Comparison of ENCODE assay signal across 9 mouse cellular contexts in the genomic region with DNA sequence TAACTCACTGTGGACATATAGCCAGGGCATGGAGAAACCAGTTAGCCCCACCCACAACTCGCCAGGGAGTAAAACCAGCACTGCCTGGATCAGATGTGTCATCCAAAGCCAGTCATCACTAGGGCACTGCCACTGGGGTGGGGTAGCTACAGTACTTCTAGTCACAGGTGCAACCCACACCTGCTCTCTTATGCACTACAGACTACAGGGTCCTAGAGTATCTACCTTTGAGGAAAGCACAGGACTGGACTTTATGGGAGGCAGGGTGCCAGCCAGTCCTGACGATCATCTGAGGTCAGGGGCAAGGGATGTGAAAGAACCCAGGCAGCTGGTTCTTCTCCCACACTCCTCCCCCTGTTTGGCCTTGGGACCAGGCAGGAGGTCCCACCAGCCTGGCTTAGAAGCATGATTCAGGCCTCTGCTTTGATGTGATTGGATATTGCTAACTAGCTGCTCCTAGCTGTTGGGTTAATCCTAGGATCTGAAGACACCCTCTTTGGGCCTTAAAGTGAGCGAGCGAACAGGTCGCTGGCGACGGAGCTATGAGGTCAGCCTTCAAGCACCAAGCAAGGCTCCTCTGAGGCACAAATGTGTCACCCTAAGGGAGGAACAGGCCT. TPM values are rescaled to one million over a fixed set of nuclear protein-coding genes. Genes with fewer than 3 reads are reported as not detected.
DNase-seq lines count a peak whose midpoint lies in the region; ATAC-seq and TF ChIP-seq lines count a peak whose summit lies in the region.
"Had no signal": no experiment of that assay in that cellular context is flagged by ENCODE, and none has a peak within 500 bp of the region (broad histone marks: within the 10 kb centered on the region; RNA-seq: fewer than 3 reads in every experiment).

No protein-coding gene starts in this region.

- no peaks in the 10 kb centered on the region for H3K9me3 ChIP-seq in ES-E14 (ENCODE audit: control insufficient read depth, insufficient read depth, low read depth, low read length)
- no peaks in the 10 kb centered on the region for H3K9me3 ChIP-seq in embryonic facial prominence, embryonic 11.5 days (replicated peaks; ENCODE audit: control insufficient read depth, low read length)
- H3K9me3 ChIP-seq in heart, embryonic 15.5 days (replicated peaks) = no peaks in the 10 kb centered on the region
- H3K9me3 ChIP-seq in limb, embryonic 10.5 days (replicated peaks) = no peaks in the 10 kb centered on the region

- in situ Hi-C loops in ES-E14 (cut with MboI; ENCODE audit: low sequenced_read_pairs in 2 of 2, unreplicated experiment in 2 of 2) = no loop called here

- peaks cover 3 to 7% of the 10 kb centered on the region in 2 experiments; a peak in 2 of 4 replicates for H3K4me1 ChIP-seq in ES-E14 (ENCODE audit: control insufficient read depth in 2 of 2, insufficient read depth in 2 of 2, low read length in 2 of 2, poor library complexity in 1 of 2)
- no peaks in the 10 kb centered on the region for H3K4me1 ChIP-seq in embryonic facial prominence, embryonic 11.5 days (ENCODE audit: control insufficient read depth, insufficient read depth, low read length)
- H3K4me1 ChIP-seq in heart, embryonic 15.5 days (replicated peaks) = peaks cover 33% of the 10 kb centered on the region
- H3K4me1 ChIP-seq in limb, embryonic 10.5 days = peaks cover 26% of the 10 kb centered on the region

- H3K27ac ChIP-seq in ES-E14 (ENCODE audit: insufficient read depth, low read depth, low read length, poor library complexity, severe bottlenecking) = no peak overlapping the region
- no peak overlapping the region for H3K27ac ChIP-seq in embryonic facial prominence, embryonic 11.5 days (replicated peaks; ENCODE audit: low read depth, low read length)
- peak overlapping the region; percentile 49; the same call in 1 of the 2 replicates for H3K27ac ChIP-seq in heart, embryonic 15.5 days
- H3K27ac ChIP-seq in limb, embryonic 10.5 days = peak overlapping the region; percentile 78

- H3K36me3 ChIP-seq in ES-E14 (ENCODE audit: control insufficient read depth, insufficient read depth, low read length, poor library complexity, severe bottlenecking) = peaks cover 8% of the 10 kb centered on the region; the same call in 1 of the 2 replicates
- H3K36me3 ChIP-seq in embryonic facial prominence, embryonic 11.5 days (replicated peaks; ENCODE audit: control insufficient read depth, insufficient read depth, low read depth, low read length) = no peaks in the 10 kb centered on the region; the same call in 1 of the 2 replicates
- peaks cover 11% of the 10 kb centered on the region for H3K36me3 ChIP-seq in heart, embryonic 15.5 days
- H3K36me3 ChIP-seq in limb, embryonic 10.5 days = peaks cover 33% of the 10 kb centered on the region

- H3K4me2 ChIP-seq in embryonic facial prominence, embryonic 11.5 days (ENCODE audit: low read depth, low read length) = peak overlapping the region; percentile 71
- H3K4me2 ChIP-seq in heart, embryonic 15.5 days = peak overlapping the region; percentile 78

- DNase-seq in 3134 (ENCODE audit: extremely low read depth, insufficient read length, low spot score) (peak; percentile 49), ES-E14 (ENCODE audit: low read depth, low spot score) (no peak)
- peak; percentile 17 for DNase-seq in embryonic facial prominence, embryonic 11.5 days (ENCODE audit: low spot score)
- no peak for DNase-seq in limb, embryonic 10.5 days (ENCODE audit: low spot score)
- peak; percentile 20 for DNase-seq in mesoderm, embryonic 11.5 days (ENCODE audit: low read depth, low spot score)
- DNase-seq in urinary bladder, postnatal 25 days (ENCODE audit: low spot score) = peak; percentile 45
- no peak for DNase-seq in layer of hippocampus, postnatal 14 days (ENCODE audit: low spot score in 2 of 2)

- no peaks in the 10 kb centered on the region for H3K27me3 ChIP-seq in embryonic facial prominence, embryonic 11.5 days (ENCODE audit: control insufficient read depth, insufficient read depth, low read length)
- no peaks in the 10 kb centered on the region for H3K27me3 ChIP-seq in heart, embryonic 15.5 days
- H3K27me3 ChIP-seq in limb, embryonic 10.5 days (ENCODE audit: low read depth, poor library complexity, severe bottlenecking) = no peaks in the 10 kb centered on the region

- 19% methylated on average over 7 of the region's 7 CpGs for WGBS in embryonic facial prominence, embryonic 11.5 days
- 9% methylated on average over 7 of the region's 7 CpGs for WGBS in heart, embryonic 15.5 days
- WGBS in limb, embryonic 10.5 days = 17% methylated on average over 7 of the region's 7 CpGs

- H3K4me3 ChIP-seq in ES-E14 (ENCODE audit: insufficient read depth in 1 of 2, low read depth in 1 of 2, low read length in 2 of 2, poor library complexity in 1 of 2, severe bottlenecking in 1 of 2) = peak overlapping the region; percentile 58 to 63
- peak overlapping the region; percentile 45 for H3K4me3 ChIP-seq in embryonic facial prominence, embryonic 11.5 days (ENCODE audit: low read depth, low read length)
- H3K4me3 ChIP-seq in heart, embryonic 15.5 days = peak overlapping the region; percentile 68
- peak overlapping the region; percentile 54 for H3K4me3 ChIP-seq in limb, embryonic 10.5 days

- H3K9ac ChIP-seq in ES-E14 (ENCODE audit: insufficient read depth, low read depth, low read length, poor library complexity, severe bottlenecking) = peak overlapping the region; percentile 67
- H3K9ac ChIP-seq in embryonic facial prominence, embryonic 11.5 days (replicated peaks; ENCODE audit: low read length) = peak overlapping the region; percentile 65
- H3K9ac ChIP-seq in heart, embryonic 15.5 days = peak overlapping the region; percentile 73

- no peak for ATAC-seq in embryonic facial prominence, embryonic 11.5 days (replicated peaks; ENCODE audit: insufficient number of reproducible peaks, low FRiP score, low TSS enrichment, low read depth)
- ATAC-seq in heart, embryonic 15.5 days (replicated peaks; ENCODE audit: insufficient number of reproducible peaks, insufficient read depth, low FRiP score, low read depth) = no peak

TF ChIP-seq in ES-E14, 5 proteins besides CTCF, POLR2A, EP300 and RAD21:
- TF ChIP-seq CHD2 (IDR thresholded peaks at IDR 0.05; ENCODE audit: low read depth, low read length) (no peak), ZNF384 (IDR thresholded peaks at IDR 0.05; ENCODE audit: low read depth, low read length) (no peak), MAFK (IDR thresholded peaks at IDR 0.05; ENCODE audit: insufficient read depth, low read depth, low read length) (no peak), HCFC1 (IDR thresholded peaks at IDR 0.05; ENCODE audit: borderline replicate concordance, insufficient read depth, low read length) (no peak), ZC3H11A (IDR thresholded peaks at IDR 0.05; ENCODE audit: borderline replicate concordance, low read depth, low read length) (no peak)

RNA-seq across cellular contexts. Expression of gene Rnh1, which starts 4.6 kb away (rescaled TPM):
- total RNA-seq in ES-E14 (2012; rRNA removed) = 61.9 and 70.3 TPM in 2 replicates
- 82.0 and 93.5 TPM in 2 replicates for polyA plus RNA-seq in embryonic facial prominence, embryonic 11.5 days (2014; fragmentation: Nextera tagmentation; extraction: Ambion mirVana)
- polyA plus RNA-seq in heart, embryonic 15.5 days (2015; fragmentation: Nextera tagmentation; extraction: Ambion mirVana) = 86.6 and 111 TPM in 2 replicates
- polyA plus RNA-seq in limb, embryonic 10.5 days (2016; fragmentation: Nextera tagmentation; extraction: Ambion mirVana) = 67.7 and 85.0 TPM in 2 replicates
- total RNA-seq in layer of hippocampus, postnatal 14 days (2021) = 10 to 100 TPM; 26.8 to 34.3 TPM

RNA-seq across cellular contexts. Expression of gene Hras, which starts 25.8 kb away (rescaled TPM):
- total RNA-seq in ES-E14 (2012; rRNA removed) = 130 and 133 TPM in 2 replicates
- 91.4 and 91.7 TPM in 2 replicates for polyA plus RNA-seq in embryonic facial prominence, embryonic 11.5 days (2014; fragmentation: Nextera tagmentation; extraction: Ambion mirVana)
- polyA plus RNA-seq in heart, embryonic 15.5 days (2015; fragmentation: Nextera tagmentation; extraction: Ambion mirVana) = 74.4 and 92.5 TPM in 2 replicates
- polyA plus RNA-seq in limb, embryonic 10.5 days (2016; fragmentation: Nextera tagmentation; extraction: Ambion mirVana) = 101 and 104 TPM in 2 replicates
- 100 to 1,000 TPM; 204 to 208 TPM for total RNA-seq in layer of hippocampus, postnatal 14 days (2021)

RNA-seq across cellular contexts. Expression of gene Lrrc56, which starts 25.9 kb away (rescaled TPM):
- 3.3 and 3.9 TPM in 2 replicates for total RNA-seq in ES-E14 (2012; rRNA removed)
- 8.2 and 8.7 TPM in 2 replicates for polyA plus RNA-seq in embryonic facial prominence, embryonic 11.5 days (2014; fragmentation: Nextera tagmentation; extraction: Ambion mirVana)
- polyA plus RNA-seq in heart, embryonic 15.5 days (2015; fragmentation: Nextera tagmentation; extraction: Ambion mirVana) = 2.7 and 4.0 TPM in 2 replicates
- polyA plus RNA-seq in limb, embryonic 10.5 days (2016; fragmentation: Nextera tagmentation; extraction: Ambion mirVana) = 14.0 and 21.8 TPM in 2 replicates
- total RNA-seq in layer of hippocampus, postnatal 14 days (2021) = 1 to 10 TPM; 4.9 to 6.7 TPM

RNA-seq across cellular contexts. Expression of gene Ptdss2, which starts 45.8 kb away (rescaled TPM):
- total RNA-seq in ES-E14 (2012; rRNA removed) = 65.1 and 82.8 TPM in 2 replicates
- 67.3 and 69.6 TPM in 2 replicates for polyA plus RNA-seq in embryonic facial prominence, embryonic 11.5 days (2014; fragmentation: Nextera tagmentation; extraction: Ambion mirVana)
- 51.9 and 56.5 TPM in 2 replicates for polyA plus RNA-seq in heart, embryonic 15.5 days (2015; fragmentation: Nextera tagmentation; extraction: Ambion mirVana)
- 85.6 and 95.2 TPM in 2 replicates for polyA plus RNA-seq in limb, embryonic 10.5 days (2016; fragmentation: Nextera tagmentation; extraction: Ambion mirVana)
- 10 to 100 TPM; 67.8 to 71.3 TPM for total RNA-seq in layer of hippocampus, postnatal 14 days (2021)

RNA-seq across cellular contexts. Expression of gene Lmntd2, which starts 45.9 kb away (rescaled TPM):
- total RNA-seq in ES-E14 (2012; rRNA removed) = 4.0 and 6.4 TPM in 2 replicates
- polyA plus RNA-seq in embryonic facial prominence, embryonic 11.5 days (2014; fragmentation: Nextera tagmentation; extraction: Ambion mirVana) = 2.5 and 2.6 TPM in 2 replicates
- 0.23 and 0.58 TPM in 2 replicates for polyA plus RNA-seq in heart, embryonic 15.5 days (2015; fragmentation: Nextera tagmentation; extraction: Ambion mirVana)
- 3.5 and 4.5 TPM in 2 replicates for polyA plus RNA-seq in limb, embryonic 10.5 days (2016; fragmentation: Nextera tagmentation; extraction: Ambion mirVana)
- not detected for total RNA-seq in layer of hippocampus, postnatal 14 days (2021)
- total RNA-seq: gastrocnemius, postnatal 36 days had no signal

Comparison
In these comparisons a context has a peak if more than half of its experiments do, and no peak if none do; other contexts are left out.
1. DNase-seq: peak in 3134 (single experiment), embryonic facial prominence, embryonic 11.5 days (single experiment), mesoderm, embryonic 11.5 days (single experiment) and urinary bladder, postnatal 25 days (single experiment); none in ES-E14 (single experiment), limb, embryonic 10.5 days (single experiment) and layer of hippocampus, postnatal 14 days (0 of 2).
2. H3K27ac ChIP-seq: peak in heart, embryonic 15.5 days (single experiment) and limb, embryonic 10.5 days (single experiment); none in ES-E14 (single experiment) and embryonic facial prominence, embryonic 11.5 days (single experiment).
3. Peak in every context shown above with its lines, with median percentiles within 50 percentile points of each other: H3K4me3 ChIP-seq and H3K9ac ChIP-seq.